Mouse (Mus musculus) c-Kit-positive CD71-positive TER-119-positive erythroid progenitor cells, embryonic 14.5 days (primary cell): ENCODE measurements around the gene Pdap1.
"Not testable (repeated sequence)": the region's sequence is repeated elsewhere in the genome, so short reads cannot be mapped to it uniquely, and the experiment has no call there.

ENCODE experiments used
- DNase-seq: peaks from one replicate; pipeline ENCODE4 v3.0.0-alpha.2; 2013; ENCODE audit warnings: low spot score

The Pdap1 gene

GRCm38 (mm10) chr5:145139571-145140519 lies at the start of gene Pdap1, which contains the start of gene Bud31:
TSS of gene Pdap1 (minus strand) at chr5:145140238.
TSS of gene Bud31 (plus strand) at chr5:145140362.
- DNase-seq: peak; percentile 92

GRCm38 (mm10) chr5:145189416-145189815 lies 49.4 kb upstream of the Pdap1 start:
- peak; percentile 43 for DNase-seq

GRCm38 (mm10) chr5:145185244-145185643 lies 45.2 kb upstream of the Pdap1 start:
- DNase-seq: no peak

GRCm38 (mm10) chr5:145178461-145178980 lies 38.5 kb upstream of the Pdap1 start:
- DNase-seq: no peak

GRCm38 (mm10) chr5:145167306-145167661 lies 27.2 kb upstream of the Pdap1 start:
- DNase-seq: no peak

- DNase-seq: peak; percentile 99
Observed at GRCm38 (mm10) chr5:145166536-145167305, 26.7 kb upstream of the Pdap1 start, which contains the start of the genes Ptcd1 and Cpsf4. TSS of gene Ptcd1 (minus strand) at chr5:145167108. TSS of gene Cpsf4 (plus strand) at chr5:145167213.

- no peak for DNase-seq
Observed at GRCm38 (mm10) chr5:145165184-145165583, 25.1 kb upstream of the Pdap1 start.

- DNase-seq: no peak
Observed at GRCm38 (mm10) chr5:145164710-145165109, 24.7 kb upstream of the Pdap1 start.

- no peak for DNase-seq
Observed at GRCm38 (mm10) chr5:145161361-145161760, 21.3 kb upstream of the Pdap1 start.

- DNase-seq: peak; percentile 49
Observed at GRCm38 (mm10) chr5:145152690-145153089, 12.7 kb upstream of the Pdap1 start.

GRCm38 (mm10) chr5:145149294-145149693 lies 9.3 kb upstream of the Pdap1 start:
- peak; percentile 44 for DNase-seq

GRCm38 (mm10) chr5:145147748-145148147 lies 7.7 kb upstream of the Pdap1 start:
- no peak for DNase-seq

GRCm38 (mm10) chr5:145140611-145141010 lies 573 bp upstream of the Pdap1 start:
- peak; percentile 42 for DNase-seq

GRCm38 (mm10) chr5:145138836-145139235 lies 1.2 kb downstream of the Pdap1 start:
- DNase-seq: no peak

- DNase-seq: not testable (repeated sequence)
Observed at GRCm38 (mm10) chr5:145133275-145133674, 6.8 kb downstream of the Pdap1 start.

GRCm38 (mm10) chr5:145130995-145131394 lies 9.0 kb downstream of the Pdap1 start:
- DNase-seq: no peak

GRCm38 (mm10) chr5:145130191-145130590 lies 9.8 kb downstream of the Pdap1 start:
- DNase-seq: no peak

GRCm38 (mm10) chr5:145129773-145130172 lies 10.3 kb downstream of the Pdap1 start:
- not testable (repeated sequence) for DNase-seq

- no peak for DNase-seq
Observed at GRCm38 (mm10) chr5:145129124-145129523, 10.9 kb downstream of the Pdap1 start.

GRCm38 (mm10) chr5:145126580-145126979 lies 13.5 kb downstream of the Pdap1 start:
- no peak for DNase-seq

- DNase-seq: no peak
Observed at GRCm38 (mm10) chr5:145123396-145123795, 16.6 kb downstream of the Pdap1 start.

- no peak for DNase-seq
Observed at GRCm38 (mm10) chr5:145120921-145121320, 19.1 kb downstream of the Pdap1 start.
